Mouse (Mus musculus) stomach, postnatal 0 days (tissue): ENCODE measurements at regions not wholly inside any gene's neighbourhood (a gene's known extent, or its start where the extent isn't known, plus 50 kb on each side); places are given as distances from the start of the nearest gene placed in this dataset.

Experiments
- ATAC-seq: fragments of 200-750 bp; cut with Nextera tagmentation; 2 replicates; pipeline ENCODE4 v1.8.0; 2017; ENCODE audit not compliant: low FRiP score, low TSS enrichment
- DNase-seq: peaks from one replicate; pipeline ENCODE4 v3.0.0-alpha.2; 2016; ENCODE audit warnings: low spot score
- H3K27ac ChIP-seq: fragments of 300-500 bp; sonication (generic); replicated peaks from 2 replicates; pipeline ENCODE4 v1.5.1; 2014; ENCODE audit warnings: mild to moderate bottlenecking, control low read depth
- H3K27me3 ChIP-seq: fragments of 300-500 bp; sonication (generic); 2 replicates; pipeline ENCODE4 v1.6.1; 2014; ENCODE audit warnings: low read length; ENCODE audit not compliant: control insufficient read depth, insufficient read depth
- H3K36me3 ChIP-seq: fragments of 300-500 bp; sonication (generic); 2 replicates; pipeline ENCODE4 v1.6.1; 2014; ENCODE audit warnings: low read length, mixed read lengths; ENCODE audit not compliant: control insufficient read depth, insufficient read depth
- H3K4me1 ChIP-seq: fragments of 300-500 bp; sonication (generic); replicated peaks from 2 replicates; pipeline ENCODE4 v1.6.1; 2014; ENCODE audit warnings: antibody characterized with exemption; ENCODE audit not compliant: control insufficient read depth, insufficient read depth
- H3K4me2 ChIP-seq: fragments of 300-500 bp; sonication (generic); replicated peaks from 2 replicates; pipeline ENCODE4 v1.6.1; 2014; ENCODE audit warnings: low read depth, mild to moderate bottlenecking, control low read depth, moderate library complexity
- H3K4me3 ChIP-seq: fragments of 300-500 bp; sonication (generic); 2 replicates; pipeline ENCODE4 v1.5.1; 2014; ENCODE audit warnings: low read depth, low read length, control low read depth
- H3K9ac ChIP-seq: fragments of 300-500 bp; sonication (generic); 2 replicates; pipeline ENCODE4 v1.6.1; 2014; ENCODE audit warnings: mild to moderate bottlenecking, low read length, control low read depth, mixed read lengths
- H3K9me3 ChIP-seq: fragments of 300-500 bp; sonication (generic); 2 replicates; pipeline ENCODE4 v1.6.1; 2016; ENCODE audit warnings: low read length; ENCODE audit not compliant: control insufficient read depth
- CTCF ChIP-seq: IDR thresholded peaks from 2 replicates; pipeline ENCODE4 v1.5.1; 2016; ENCODE audit warnings: antibody characterized with exemption, low read depth, mild to moderate bottlenecking, moderate library complexity
- EP300 ChIP-seq: optimal IDR thresholded peaks from 2 replicates; pipeline ENCODE3; 2016; ENCODE audit warnings: antibody characterized with exemption
- WGBS: fragments of 180-500 bp; shearing (Covaris S2); extraction: QIAGEN DNeasy Blood & Tissue Kit; methylation state at CpG from one replicate; pipeline ENCODE4 v1.1.7; 2014; 5-methylcytosine and 5-hydroxymethylcytosine counted together

DNA sequence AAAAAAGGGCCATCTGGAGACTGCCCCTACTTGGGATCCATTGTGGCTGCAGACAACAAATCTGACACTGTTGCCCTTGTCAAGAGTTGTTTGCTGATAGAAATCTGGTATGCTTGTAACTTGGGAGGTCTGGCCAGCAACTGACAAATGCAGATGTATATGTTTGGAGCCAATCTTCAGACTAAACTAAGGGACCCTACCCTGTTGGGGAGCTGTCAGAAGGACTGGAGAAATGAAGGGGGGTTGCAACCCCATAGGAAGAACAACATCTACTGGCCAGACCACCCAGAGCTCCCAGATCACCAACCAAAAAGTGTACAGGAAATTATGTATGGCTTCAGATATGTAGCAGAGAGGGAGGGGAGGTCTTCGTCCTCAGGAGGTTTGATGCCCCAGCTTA, 54.3 kb upstream of the Pwp1 start:
- Histone ChIP-seq H3K27me3 (no peaks in the 10 kb centered on the region), H3K4me3 (no peak overlapping the region), H3K4me1 (no peaks in the 10 kb centered on the region), H3K36me3 (no peaks in the 10 kb centered on the region), H3K9ac (no peak overlapping the region), H3K27ac (no peak overlapping the region), H3K4me2 (no peak overlapping the region), H3K9me3 (no peaks in the 10 kb centered on the region)
- ATAC-seq (no peak), DNase-seq (no peak)
- TF ChIP-seq EP300 (no peak), CTCF (no peak)
- 50% methylated on average over 1 of the region's 1 CpGs for WGBS
